Mouse (Mus musculus) bone marrow macrophage, adult 2 months (primary cell): ENCODE measurements around the gene Fgl2. TPM values are rescaled to one million over a fixed set of nuclear protein-coding genes. Genes with fewer than 3 reads are reported as not detected.
"Not testable (repeated sequence)": the region's sequence is repeated elsewhere in the genome, so short reads cannot be mapped to it uniquely, and the experiment has no call there.

Experiments used
- H3K27ac ChIP-seq: 2 replicates; pipeline ENCODE4 v1.5.1; 2012; ENCODE audit warnings: low read depth, low read length; ENCODE audit not compliant: insufficient read depth
- H3K4me1 ChIP-seq: 2 replicates; pipeline ENCODE4 v1.6.1; 2012; ENCODE audit warnings: low read length; ENCODE audit not compliant: control insufficient read depth, insufficient read depth
- H3K4me3 ChIP-seq: 2 replicates; pipeline ENCODE4 v1.5.1; 2012; ENCODE audit warnings: mild to moderate bottlenecking, low read length, moderate library complexity; ENCODE audit not compliant: insufficient read depth
- CTCF ChIP-seq: IDR thresholded peaks from 2 replicates; pipeline ENCODE4 v1.5.1; 2012; ENCODE audit warnings: low read depth, mild to moderate bottlenecking, low read length, moderate library complexity
- POLR2A ChIP-seq: IDR thresholded peaks from 2 replicates; pipeline ENCODE4 v1.6.1; 2012; ENCODE audit warnings: mild to moderate bottlenecking, low read depth, low read length, borderline replicate concordance
- polyA plus RNA-seq: library from polyadenylated mRNA; stranded (reverse); fragments of >200 nt; gene quantifications from 2 replicates; pipeline ENCODE4 v1.2.4, GENCODE M21; 2012; ENCODE audit not compliant: missing spikeins, insufficient read depth, insufficient read length

The Fgl2 gene
- polyA plus RNA-seq, result 32.2 and 33.9 TPM in 2 replicates

DNA sequence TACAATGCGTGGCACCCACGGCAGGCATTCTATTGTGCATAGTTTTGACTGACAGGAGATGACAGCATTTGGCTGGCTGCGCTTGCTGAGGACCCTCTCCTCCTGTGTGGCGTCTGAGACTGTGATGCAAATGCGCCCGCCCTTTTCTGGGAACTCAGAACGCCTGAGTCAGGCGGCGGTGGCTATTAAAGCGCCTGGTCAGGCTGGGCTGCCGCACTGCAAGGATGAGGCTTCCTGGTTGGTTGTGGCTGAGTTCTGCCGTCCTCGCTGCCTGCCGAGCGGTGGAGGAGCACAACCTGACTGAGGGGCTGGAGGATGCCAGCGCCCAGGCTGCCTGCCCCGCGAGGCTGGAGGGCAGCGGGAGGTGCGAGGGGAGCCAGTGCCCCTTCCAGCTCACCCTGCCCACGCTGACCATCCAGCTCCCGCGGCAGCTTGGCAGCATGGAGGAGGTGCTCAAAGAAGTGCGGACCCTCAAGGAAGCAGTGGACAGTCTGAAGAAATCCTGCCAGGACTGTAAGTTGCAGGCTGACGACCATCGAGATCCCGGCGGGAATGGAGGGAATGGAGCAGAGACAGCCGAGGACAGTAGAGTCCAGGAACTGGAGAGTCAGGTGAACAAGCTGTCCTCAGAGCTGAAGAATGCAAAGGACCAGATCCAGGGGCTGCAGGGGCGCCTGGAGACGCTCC, at the start of gene Fgl2:
Gene Fgl2, plus strand, starts transcription at position 150 of the 687 bp plus-strand sequence.
- peak within 1 kb of the TSS; percentile 56 for H3K4me3 ChIP-seq
- 0 out of 2 replicates have a peak, but pooled peaks cover 2% of the 10 kb centered on the region for H3K4me1 ChIP-seq
- no peak within 1 kb of the TSS for H3K27ac ChIP-seq
- no peak for TF ChIP-seq CTCF
- no peak for TF ChIP-seq POLR2A

DNA sequence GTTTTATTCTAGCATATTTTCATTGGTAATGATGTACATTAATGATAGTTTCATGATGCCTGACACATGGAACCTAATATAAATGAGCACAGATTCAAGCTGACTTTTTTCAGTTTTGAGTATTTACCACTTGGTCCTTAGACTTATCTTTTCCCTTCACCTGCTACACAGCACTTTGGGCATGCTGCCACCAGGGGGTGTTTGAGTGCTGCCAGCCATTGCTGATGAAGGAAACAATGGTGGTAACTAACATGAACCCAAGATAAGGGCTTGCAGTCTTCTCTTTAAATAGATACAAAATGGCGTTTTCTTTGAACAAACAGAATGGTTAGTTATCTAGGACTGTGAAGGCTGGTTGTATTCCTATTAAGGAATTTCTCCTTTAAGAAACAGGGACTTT, 45.9 kb upstream of the Fgl2 start:
- no peak overlapping the region for H3K4me3 ChIP-seq
- peaks cover 11% of the 10 kb centered on the region for H3K4me1 ChIP-seq
- no peak overlapping the region for H3K27ac ChIP-seq
- peak; percentile 71 for TF ChIP-seq CTCF
- TF ChIP-seq POLR2A, result no peak

GRCm38 (mm10) chr5:21328560-21328959, 43.9 kb upstream of the Fgl2 start:
- Histone ChIP-seq H3K4me3 (no peak overlapping the region), H3K4me1 (peaks cover 11% of the 10 kb centered on the region), H3K27ac (no peak overlapping the region)
- TF ChIP-seq CTCF (no peak), POLR2A (no peak)

DNA sequence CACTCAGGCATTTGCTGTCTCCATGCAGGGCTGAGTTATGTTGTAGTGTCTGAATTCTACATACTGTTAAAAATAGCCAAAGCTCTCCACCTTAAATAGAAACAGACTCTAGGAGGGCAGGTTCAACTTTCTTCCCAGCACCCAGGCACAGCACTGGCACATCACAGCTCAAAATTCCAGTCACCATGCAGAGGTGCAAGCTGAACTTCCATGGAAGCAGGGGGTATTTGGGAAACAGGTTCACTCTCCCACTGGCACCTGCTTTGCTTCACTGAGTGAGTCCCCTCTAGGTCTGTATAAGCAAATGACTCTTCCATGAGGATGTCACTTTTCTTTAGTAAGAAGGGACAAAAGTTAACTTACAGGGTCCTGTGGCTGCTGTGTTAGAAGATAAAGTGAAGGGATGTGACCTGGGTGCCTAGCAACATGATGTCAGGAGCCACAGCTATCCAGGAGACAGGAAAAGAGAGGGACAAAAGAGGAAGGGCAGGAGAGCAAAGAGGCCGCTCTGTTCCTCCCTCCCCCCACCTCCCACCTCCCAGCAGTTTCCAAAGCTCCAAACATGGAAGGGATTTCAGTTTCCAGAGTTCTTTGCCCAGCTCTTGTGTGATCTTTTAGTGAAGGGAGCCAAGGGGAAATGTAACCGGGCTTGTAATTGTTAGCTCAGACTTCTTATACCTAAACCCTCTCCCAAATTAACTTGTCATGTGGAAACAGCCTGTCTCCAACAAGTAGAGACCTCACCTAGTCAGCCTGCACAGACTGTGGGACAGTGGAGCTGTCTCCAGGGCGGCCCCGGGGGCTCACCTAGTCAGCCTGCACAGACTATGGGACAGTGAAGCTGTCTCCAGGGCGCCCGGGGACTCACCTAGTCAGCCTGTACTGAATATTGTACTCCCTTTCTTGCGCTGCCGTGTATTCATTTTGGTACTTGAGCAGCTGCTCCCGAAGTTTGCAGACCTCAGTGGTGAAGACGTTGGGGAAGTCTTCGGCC, 42.5 kb upstream of the Fgl2 start:
- peaks cover 11% of the 10 kb centered on the region for H3K4me1 ChIP-seq
- no peak for TF ChIP-seq CTCF
- no peak for TF ChIP-seq POLR2A
- no peak overlapping the region for H3K4me3 ChIP-seq
- H3K27ac ChIP-seq, result no peak overlapping the region

GRCm38 (mm10) chr5:21331656-21332055, 40.8 kb upstream of the Fgl2 start:
- no peak for TF ChIP-seq CTCF
- peaks cover 11% of the 10 kb centered on the region for H3K4me1 ChIP-seq
- H3K27ac ChIP-seq, result no peak overlapping the region
- no peak overlapping the region for H3K4me3 ChIP-seq

GRCm38 (mm10) chr5:21332119-21332518, 40.3 kb upstream of the Fgl2 start:
- H3K4me1 ChIP-seq, result peaks cover 11% of the 10 kb centered on the region
- H3K4me3 ChIP-seq, result no peak overlapping the region
- TF ChIP-seq POLR2A (no peak), CTCF (no peak)
- no peak overlapping the region for H3K27ac ChIP-seq

DNA sequence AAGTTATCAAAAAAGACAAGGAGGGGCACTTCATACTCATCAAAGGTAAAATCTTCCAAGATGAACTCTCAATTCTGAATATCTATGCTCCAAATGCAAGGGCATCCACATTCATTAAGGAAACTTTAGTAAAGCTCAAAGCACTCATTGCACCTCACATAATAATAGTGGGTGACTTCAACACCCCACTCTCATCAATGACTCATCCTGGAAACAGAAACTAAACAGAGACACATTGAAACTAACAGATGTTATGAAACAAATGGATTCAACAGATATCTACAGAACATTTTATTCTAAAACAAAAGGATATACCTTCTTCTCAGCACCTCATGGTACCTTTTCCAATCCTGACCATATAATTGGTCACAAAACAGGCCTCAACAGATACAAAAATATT, 30.2 kb upstream of the Fgl2 start:
- H3K27ac ChIP-seq, H3K4me3 ChIP-seq, H3K4me1 ChIP-seq: not testable (repeated sequence)

- Histone ChIP-seq H3K27ac (no peak overlapping the region), H3K4me3 (no peak overlapping the region), H3K4me1 (no peaks in the 10 kb centered on the region)
- TF ChIP-seq CTCF (no peak), POLR2A (no peak)
Observed at GRCm38 (mm10) chr5:21348366-21348765, 24.1 kb upstream of the Fgl2 start.

DNA sequence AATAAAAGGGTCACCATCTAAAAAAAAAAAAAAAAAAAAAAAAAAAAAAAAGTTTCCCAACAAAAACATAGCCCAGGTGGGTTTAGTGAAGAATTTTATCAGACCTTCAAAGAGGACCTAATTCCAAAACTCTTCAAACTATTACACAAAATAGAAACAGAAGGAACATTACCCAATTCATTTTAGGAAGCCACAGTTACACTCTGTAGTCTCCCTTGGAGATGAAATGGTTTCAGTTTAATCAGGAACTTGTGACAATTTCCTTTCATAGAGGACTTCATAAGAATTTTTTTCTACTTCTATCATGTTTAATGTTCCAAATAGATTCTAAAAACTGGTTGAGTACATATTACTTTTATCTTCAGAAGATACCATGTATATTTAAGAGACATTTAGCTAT, 20.8 kb upstream of the Fgl2 start:
- TF ChIP-seq CTCF (no peak), POLR2A (no peak)
- H3K4me1 ChIP-seq, result peaks cover 4% of the 10 kb centered on the region; the same call in 1 of the 2 replicates
- no peak overlapping the region for H3K27ac ChIP-seq
- H3K4me3 ChIP-seq, result no peak overlapping the region

DNA sequence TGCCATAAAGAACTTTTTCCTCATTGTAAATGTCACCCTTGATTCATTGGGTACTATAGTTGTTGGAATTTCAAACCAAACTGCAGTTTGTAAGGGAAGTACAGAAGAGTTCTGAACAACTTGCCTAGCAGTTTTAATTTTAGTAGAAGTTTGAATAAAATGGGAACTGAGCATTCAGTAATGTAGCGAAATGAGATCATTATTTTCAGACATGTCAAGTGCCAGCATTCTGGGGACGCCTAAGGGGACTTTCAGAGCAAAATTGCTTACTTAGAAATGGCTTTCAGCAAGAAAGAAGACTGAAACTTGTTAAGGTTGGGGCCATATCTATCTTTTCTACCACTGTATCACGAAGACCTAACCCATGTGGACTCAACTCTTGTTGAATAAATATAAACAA, 13.8 kb upstream of the Fgl2 start:
- TF ChIP-seq POLR2A, result no peak
- peaks cover 9% of the 10 kb centered on the region; the same call in 1 of the 2 replicates for H3K4me1 ChIP-seq
- H3K27ac ChIP-seq, result peak overlapping the region; percentile 36
- H3K4me3 ChIP-seq, result no peak overlapping the region
